Mouse (Mus musculus): ENCODE results near the gene Mpig6b. TPM values are rescaled to one million over a fixed set of nuclear protein-coding genes. Genes with fewer than 3 reads are reported as not detected.

The Mpig6b gene
- 2.3 and 2.6 TPM in 2 replicates for polyA plus RNA-seq (2012; rRNA removed)
- 4.0 and 6.6 TPM in 2 replicates for polyA plus RNA-seq (2014; fragmentation: Nextera tagmentation; extraction: Ambion mirVana)

DNA sequence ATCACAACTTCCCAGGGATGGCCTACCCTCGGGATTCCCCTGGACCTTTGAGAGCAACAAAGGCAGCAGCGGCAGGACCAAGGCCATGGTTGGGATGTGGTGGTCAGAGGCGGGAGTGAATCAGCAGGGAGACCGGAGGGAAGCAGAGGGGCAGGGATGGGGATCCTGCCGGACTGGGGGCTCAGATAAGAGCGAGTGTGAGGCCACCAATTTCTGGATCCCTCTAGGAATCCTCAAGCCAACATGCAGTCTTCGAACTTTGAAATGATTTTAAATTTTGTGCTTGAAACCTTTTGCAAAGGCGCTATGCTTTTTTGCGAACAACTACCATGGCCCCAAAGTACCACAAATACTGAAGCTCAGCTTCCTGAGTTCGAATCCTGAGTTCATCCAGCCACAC lies at the start of gene Mpig6b:
TSS of gene Mpig6b (minus strand) at position 101 of the 400 bp plus-strand sequence.
- DNase-seq (ENCODE audit: low read depth in 3 of 3, low spot score in 3 of 3): no peak
- Histone ChIP-seq H3K9me3 (ENCODE audit: control insufficient read depth, low read length) (no peaks in the 10 kb centered on the region), H3K36me3 (replicated peaks; ENCODE audit: control insufficient read depth, insufficient read depth, low read depth) (no peaks in the 10 kb centered on the region), H3K4me2 (ENCODE audit: low read depth) (peak within 1 kb of the TSS; percentile 72), H3K27me3 (ENCODE audit: control insufficient read depth, insufficient read depth, low read length) (peaks cover 41% of the 10 kb centered on the region), H3K4me1 (replicated peaks; ENCODE audit: control insufficient read depth in 2 of 2, insufficient read depth in 2 of 2, low read length in 1 of 2) (peaks cover 9 to 11% of the 10 kb centered on the region in 2 experiments), H3K27ac (no peak within 1 kb of the TSS), H3K4me3 (ENCODE audit: insufficient read depth in 1 of 2, low read depth in 2 of 2, low read length in 2 of 2) (peak within 1 kb of the TSS; percentile 37 to 43), H3K9ac (replicated peaks) (peak within 1 kb of the TSS; percentile 23; the same call in 1 of the 2 replicates)
- 32% methylated on average over 10 of the region's 10 CpGs for WGBS (ENCODE audit: insufficient replicate concordance)
- no peak for ATAC-seq (ENCODE audit: insufficient read depth)
- TF ChIP-seq CTCF (IDR thresholded peaks at IDR 0.05; ENCODE audit: low read depth): no peak
- no peak for TF ChIP-seq EP300 (IDR thresholded peaks at IDR 0.05; ENCODE audit: low read depth)

DNA sequence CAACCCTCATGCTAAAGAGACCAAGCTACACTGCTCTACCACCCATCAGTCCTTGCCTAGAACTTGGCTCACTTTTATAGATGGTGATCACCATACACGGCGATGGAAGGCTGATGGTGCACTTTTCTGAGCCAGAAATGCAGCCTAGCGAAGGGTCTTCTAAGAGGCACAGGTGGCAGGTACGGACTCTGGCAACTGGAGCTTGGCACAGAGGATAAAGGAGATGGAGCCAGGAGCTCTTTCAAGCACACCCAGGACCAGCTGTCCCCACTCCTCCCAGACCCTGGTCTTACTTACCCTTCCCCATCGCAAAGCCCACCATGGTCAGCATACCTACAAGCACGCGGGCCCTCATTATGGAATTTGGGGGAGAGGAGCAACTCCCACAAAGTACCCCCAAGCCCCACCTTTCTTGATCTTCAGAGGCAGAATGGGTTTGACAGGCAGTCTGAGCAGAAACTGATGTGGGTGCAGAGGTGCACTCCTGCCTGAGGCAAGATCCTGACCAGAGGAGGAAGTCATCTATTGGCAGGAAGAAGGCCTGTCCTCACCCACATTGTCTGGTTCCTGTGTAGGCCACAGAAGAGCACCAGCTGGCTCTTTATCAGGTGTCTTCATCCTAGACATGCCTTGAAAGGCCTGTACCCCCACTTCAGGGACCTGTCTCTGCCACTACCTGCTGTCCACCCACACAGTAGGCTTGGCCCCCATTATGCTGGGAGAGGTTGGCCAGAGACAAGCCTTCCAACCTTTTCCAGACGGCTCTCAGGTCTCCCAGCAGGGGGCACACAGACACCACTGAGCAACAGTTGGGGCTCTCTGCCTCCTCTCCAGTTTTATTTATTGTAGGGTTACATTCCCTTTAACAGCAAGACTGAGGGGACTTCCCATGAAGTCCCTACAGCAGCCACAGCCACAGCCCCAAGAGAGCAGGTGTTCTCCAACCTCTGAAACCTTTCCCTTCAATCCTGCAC lies 49.3 kb upstream of the Mpig6b start, which contains the start of gene Ly6g5b:
TSS of gene Ly6g5b (minus strand) at position 383 of the 974 bp plus-strand sequence.
- TF ChIP-seq EP300 (IDR thresholded peaks at IDR 0.05; ENCODE audit: low read depth) (no peak), CTCF (IDR thresholded peaks at IDR 0.05; ENCODE audit: low read depth) (peak; percentile 80)
- H3K9ac ChIP-seq (replicated peaks): no peak within 1 kb of the TSS
- no peak within 1 kb of the TSS for H3K4me2 ChIP-seq (ENCODE audit: low read depth)
- ATAC-seq (ENCODE audit: insufficient read depth): no peak
- H3K4me1 ChIP-seq (replicated peaks; ENCODE audit: control insufficient read depth in 2 of 2, insufficient read depth in 2 of 2, low read length in 1 of 2): peaks cover 6 to 7% of the 10 kb centered on the region in 2 experiments; a peak in 2 of 4 replicates
- no peaks in the 10 kb centered on the region for H3K9me3 ChIP-seq (ENCODE audit: control insufficient read depth, low read length)
- 72% methylated on average over 8 of the region's 8 CpGs for WGBS (ENCODE audit: insufficient replicate concordance)
- no peak within 1 kb of the TSS for H3K27ac ChIP-seq
- no peaks in the 10 kb centered on the region for H3K27me3 ChIP-seq (ENCODE audit: control insufficient read depth, insufficient read depth, low read length)
- H3K36me3 ChIP-seq (replicated peaks; ENCODE audit: control insufficient read depth, insufficient read depth, low read depth): peaks cover 26% of the 10 kb centered on the region
- no peak within 1 kb of the TSS for H3K4me3 ChIP-seq (ENCODE audit: insufficient read depth in 1 of 2, low read depth in 2 of 2, low read length in 2 of 2)
- no peak for DNase-seq (ENCODE audit: low read depth in 3 of 3, low spot score in 3 of 3)

DNA sequence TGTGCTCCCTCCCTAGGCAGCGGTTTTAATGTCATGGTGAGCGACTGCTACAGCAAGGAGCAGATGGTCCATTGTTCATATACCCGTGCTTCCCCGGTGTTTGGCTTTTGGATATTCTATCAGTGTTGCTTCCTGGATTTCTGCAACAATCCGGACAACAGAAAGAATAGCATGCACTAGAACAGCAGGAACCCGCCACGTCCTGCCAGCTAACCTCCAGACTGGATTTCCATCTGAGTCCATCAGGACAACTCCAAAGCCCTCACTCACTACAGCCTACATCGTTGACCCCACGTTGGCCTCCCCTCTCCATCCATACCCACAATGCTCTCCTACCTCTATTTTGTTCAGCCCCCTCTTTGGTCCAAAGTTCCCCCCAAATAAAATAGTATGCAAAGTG lies 45.8 kb upstream of the Mpig6b start:
- Histone ChIP-seq H3K4me1 (replicated peaks; ENCODE audit: control insufficient read depth in 2 of 2, insufficient read depth in 2 of 2, low read length in 1 of 2) (no peaks in the 10 kb centered on the region), H3K27ac (no peak overlapping the region), H3K9ac (replicated peaks) (no peak overlapping the region), H3K4me3 (ENCODE audit: insufficient read depth in 1 of 2, low read depth in 2 of 2, low read length in 2 of 2) (no peak overlapping the region), H3K36me3 (replicated peaks; ENCODE audit: control insufficient read depth, insufficient read depth, low read depth) (peaks cover 4% of the 10 kb centered on the region), H3K9me3 (ENCODE audit: control insufficient read depth, low read length) (no peaks in the 10 kb centered on the region), H3K4me2 (ENCODE audit: low read depth) (no peak overlapping the region), H3K27me3 (ENCODE audit: control insufficient read depth, insufficient read depth, low read length) (no peaks in the 10 kb centered on the region)
- DNase-seq (ENCODE audit: low read depth in 3 of 3, low spot score in 3 of 3): no peak
- TF ChIP-seq CTCF (IDR thresholded peaks at IDR 0.05; ENCODE audit: low read depth) (no peak), EP300 (IDR thresholded peaks at IDR 0.05; ENCODE audit: low read depth) (no peak)
- no peak for ATAC-seq (ENCODE audit: insufficient read depth)
- WGBS (ENCODE audit: insufficient replicate concordance): 58% methylated on average over 9 of the region's 9 CpGs

DNA sequence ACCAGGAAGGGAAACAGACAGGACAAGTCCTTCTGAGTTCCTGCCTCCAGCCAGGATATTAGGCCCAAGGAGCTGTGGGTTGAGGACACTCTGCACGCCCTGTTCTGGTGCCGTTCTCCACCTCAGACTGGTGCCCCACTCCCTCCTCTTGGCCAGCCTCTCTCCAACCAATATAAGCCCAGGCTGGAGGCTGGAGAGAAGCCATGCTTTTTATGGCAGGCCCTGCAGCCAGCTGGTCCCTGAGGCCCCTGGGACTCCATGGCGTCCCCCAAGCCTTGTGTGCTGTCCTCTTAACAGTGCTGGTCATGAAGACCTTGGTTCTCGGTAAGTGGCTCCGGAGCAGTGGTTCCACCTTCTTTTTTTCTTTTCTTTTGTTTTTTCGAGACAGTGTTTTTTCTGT lies 42.1 kb upstream of the Mpig6b start, which contains the start of gene Ly6g5c:
TSS of gene Ly6g5c (plus strand) at position 183 of the 400 bp plus-strand sequence.
- DNase-seq (ENCODE audit: low read depth in 3 of 3, low spot score in 3 of 3) (no peak), ATAC-seq (ENCODE audit: insufficient read depth) (no peak)
- Histone ChIP-seq H3K4me3 (ENCODE audit: insufficient read depth in 1 of 2, low read depth in 2 of 2, low read length in 2 of 2) (no peak within 1 kb of the TSS), H3K9me3 (ENCODE audit: control insufficient read depth, low read length) (no peaks in the 10 kb centered on the region), H3K4me1 (replicated peaks; ENCODE audit: control insufficient read depth in 2 of 2, insufficient read depth in 2 of 2, low read length in 1 of 2) (peaks cover 25 to 32% of the 10 kb centered on the region in 2 experiments), H3K27ac (no peak within 1 kb of the TSS), H3K36me3 (replicated peaks; ENCODE audit: control insufficient read depth, insufficient read depth, low read depth) (no peaks in the 10 kb centered on the region), H3K4me2 (ENCODE audit: low read depth) (no peak within 1 kb of the TSS), H3K27me3 (ENCODE audit: control insufficient read depth, insufficient read depth, low read length) (no peaks in the 10 kb centered on the region), H3K9ac (replicated peaks) (no peak within 1 kb of the TSS)
- 76% methylated on average over 6 of the region's 6 CpGs for WGBS (ENCODE audit: insufficient replicate concordance)
- no peak for TF ChIP-seq EP300 (IDR thresholded peaks at IDR 0.05; ENCODE audit: low read depth)

DNA sequence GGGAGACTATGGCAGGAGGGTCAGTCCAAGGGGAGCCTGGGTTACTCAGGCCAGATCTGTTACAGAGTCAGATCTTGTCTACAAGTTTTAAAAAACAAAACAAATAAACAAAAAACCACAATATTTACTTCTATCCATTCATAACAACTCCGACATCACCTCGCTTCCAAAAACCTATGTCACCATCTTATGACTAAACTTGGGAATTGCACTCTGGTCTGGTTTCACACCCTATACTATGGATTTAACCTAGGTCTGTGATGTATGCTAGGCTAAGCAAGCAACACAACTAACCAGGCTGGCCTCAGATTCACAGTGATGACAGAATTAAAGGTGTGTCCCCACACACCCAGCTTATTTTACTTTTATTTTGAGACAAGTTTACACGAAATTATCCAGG lies 40.5 kb upstream of the Mpig6b start:
- WGBS (ENCODE audit: insufficient replicate concordance): 68% methylated on average over 3 of the region's 3 CpGs
- Histone ChIP-seq H3K4me2 (ENCODE audit: low read depth) (no peak overlapping the region), H3K4me1 (replicated peaks; ENCODE audit: control insufficient read depth in 2 of 2, insufficient read depth in 2 of 2, low read length in 1 of 2) (peaks cover 25 to 34% of the 10 kb centered on the region in 2 experiments), H3K27me3 (ENCODE audit: control insufficient read depth, insufficient read depth, low read length) (no peaks in the 10 kb centered on the region), H3K27ac (no peak overlapping the region), H3K4me3 (ENCODE audit: insufficient read depth in 1 of 2, low read depth in 2 of 2, low read length in 2 of 2) (no peak overlapping the region), H3K36me3 (replicated peaks; ENCODE audit: control insufficient read depth, insufficient read depth, low read depth) (peaks cover 3% of the 10 kb centered on the region), H3K9ac (replicated peaks) (no peak overlapping the region), H3K9me3 (ENCODE audit: control insufficient read depth, low read length) (no peaks in the 10 kb centered on the region)
- TF ChIP-seq EP300 (IDR thresholded peaks at IDR 0.05; ENCODE audit: low read depth): no peak
- DNase-seq (ENCODE audit: low read depth in 3 of 3, low spot score in 3 of 3) (no peak), ATAC-seq (ENCODE audit: insufficient read depth) (no peak)
